Mouse (Mus musculus): ENCODE data around the gene Zfp276. TPM values are rescaled to one million over a fixed set of nuclear protein-coding genes. Genes with fewer than 3 reads are reported as not detected.
"Not testable (repeated sequence)": the region's sequence is repeated elsewhere in the genome, so short reads cannot be mapped to it uniquely, and the experiment has no call there.

The Zfp276 gene
- polyA plus RNA-seq, 2 experiments from 2014 or later, result 5.1 to 7.3 TPM

GRCm38 (mm10) chr8:123245543-123245942 lies 8.5 kb upstream of the Zfp276 start:
- no peak for ATAC-seq

GRCm38 (mm10) chr8:123247748-123248147 lies 6.2 kb upstream of the Zfp276 start:
- no peak for ATAC-seq

- no peak for ATAC-seq
These were observed 5.4 kb upstream of the Zfp276 start for GRCm38 (mm10) chr8:123248596-123248995.

- ATAC-seq, result no peak
These were observed 3.1 kb upstream of the Zfp276 start for GRCm38 (mm10) chr8:123250940-123251339.

- no peak for ATAC-seq
These were observed 1.1 kb upstream of the Zfp276 start for GRCm38 (mm10) chr8:123252925-123253324.

- peak; percentile 19 for ATAC-seq
These were observed 420 bp upstream of the Zfp276 start for GRCm38 (mm10) chr8:123253451-123254098.

GRCm38 (mm10) chr8:123255170-123255569 lies 1.2 kb downstream of the Zfp276 start:
- no peak for ATAC-seq

GRCm38 (mm10) chr8:123257114-123257513 lies 3.1 kb downstream of the Zfp276 start:
- ATAC-seq, result no peak

- ATAC-seq, result not testable (repeated sequence)
These were observed 3.6 kb downstream of the Zfp276 start for GRCm38 (mm10) chr8:123257593-123257992.

- no peak for ATAC-seq
These were observed 14.1 kb downstream of the Zfp276 start for GRCm38 (mm10) chr8:123267926-123268656.

GRCm38 (mm10) chr8:123271147-123271546 lies 17.2 kb downstream of the Zfp276 start:
- no peak for ATAC-seq

GRCm38 (mm10) chr8:123271901-123272300 lies 17.9 kb downstream of the Zfp276 start:
- no peak for ATAC-seq

- ATAC-seq, result no peak
These were observed 20.5 kb downstream of the Zfp276 start for GRCm38 (mm10) chr8:123274447-123274846.

- ATAC-seq, result no peak
These were observed 21.1 kb downstream of the Zfp276 start for GRCm38 (mm10) chr8:123275096-123275495.

- no peak for ATAC-seq
These were observed 24.4 kb downstream of the Zfp276 start for GRCm38 (mm10) chr8:123278445-123278844.

- ATAC-seq, result no peak
These were observed 25.8 kb downstream of the Zfp276 start for GRCm38 (mm10) chr8:123279828-123280227.

- ATAC-seq, result no peak
These were observed 26.5 kb downstream of the Zfp276 start for GRCm38 (mm10) chr8:123280302-123281094.

GRCm38 (mm10) chr8:123282994-123283393 lies 29.0 kb downstream of the Zfp276 start:
- ATAC-seq, result not testable (repeated sequence)

- ATAC-seq, result no peak
These were observed 30.0 kb downstream of the Zfp276 start for GRCm38 (mm10) chr8:123283991-123284390.

GRCm38 (mm10) chr8:123284493-123284892 lies 30.5 kb downstream of the Zfp276 start:
- ATAC-seq, result no peak

- ATAC-seq, result no peak
These were observed 33.4 kb downstream of the Zfp276 start for GRCm38 (mm10) chr8:123287362-123287761.

- no peak for ATAC-seq
These were observed 36.2 kb downstream of the Zfp276 start for GRCm38 (mm10) chr8:123290166-123290565.

- no peak for ATAC-seq
These were observed 36.7 kb downstream of the Zfp276 start for GRCm38 (mm10) chr8:123290679-123291078.

Data from CD4-positive, CD25-positive, alpha-beta regulatory T cell, adult 4 months (primary cell).